Mouse (Mus musculus) ES-Bruce4 (cell line): ENCODE data around the gene Tk1.

Experiments used
- CTCF ChIP-seq: IDR thresholded peaks from one replicate; pipeline ENCODE4 v1.8.1; 2011; ENCODE audit warnings: low read depth, low read length
- EP300 ChIP-seq: IDR thresholded peaks from 2 replicates; pipeline ENCODE4 v1.6.1; 2011; ENCODE audit warnings: low read depth, low read length; ENCODE audit not compliant: insufficient read depth

DNA sequence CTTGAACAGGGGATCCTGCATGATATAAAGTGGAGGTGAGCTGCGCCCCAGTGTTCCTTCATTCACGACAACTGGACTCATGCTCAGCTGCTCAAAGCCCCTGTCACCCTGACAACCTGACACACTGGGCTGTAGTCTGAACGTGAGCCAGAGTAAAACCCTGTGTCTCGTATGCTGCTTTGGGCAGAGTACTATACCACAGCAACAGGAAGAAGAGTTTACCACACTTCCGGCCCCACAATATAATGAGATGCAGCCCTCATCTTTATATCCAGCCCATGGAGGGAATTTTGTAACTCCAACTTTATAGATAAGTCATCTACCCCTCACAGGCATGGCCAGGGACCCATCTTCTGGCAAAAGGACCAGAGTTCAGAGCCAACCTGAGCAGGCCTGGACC, 48.8 kb downstream of the Tk1 start:
- TF ChIP-seq CTCF: no peak
- no peak for TF ChIP-seq EP300
